ENCODE assay signal across 8 mouse cellular contexts in genomic region chr5:137531414-137532130, GRCm38 (mm10). TPM values are rescaled to one million over a fixed set of nuclear protein-coding genes. Genes with fewer than 3 reads are reported as not detected.
DNase-seq lines count a peak whose midpoint lies in the region; ATAC-seq and TF ChIP-seq lines count a peak whose summit lies in the region.

No protein-coding gene starts in this region.

- H3K27ac ChIP-seq in kidney, embryonic 15.5 days = peak overlapping the region; percentile 96
- peak overlapping the region; percentile 94 for H3K27ac ChIP-seq in lung, embryonic 15.5 days

- no peak for TF ChIP-seq CTCF in E14TG2a.4 (conservative IDR thresholded peaks at IDR 0.05; ENCODE audit: low read length)

- ATAC-seq in kidney, embryonic 15.5 days (replicated peaks; ENCODE audit: low FRiP score) = peak; percentile 11
- ATAC-seq in lung, embryonic 15.5 days (ENCODE audit: borderline replicate concordance, extremely low read depth, low FRiP score, low TSS enrichment) = 0 out of 2 replicates have a peak, but pooled peaks have one; percentile 5
- no peak for ATAC-seq in monocyte, adult 5-6 weeks (replicated peaks; ENCODE audit: insufficient number of reproducible peaks, low FRiP score, low TSS enrichment, poor library complexity, severe bottlenecking)

- H3K4me1 ChIP-seq in E14TG2a.4 (replicated peaks; ENCODE audit: low read depth, low read length) = peaks cover 57% of the 10 kb centered on the region
- H3K4me1 ChIP-seq in kidney, embryonic 15.5 days = peaks cover 33% of the 10 kb centered on the region
- H3K4me1 ChIP-seq in lung, embryonic 15.5 days = peaks cover 17% of the 10 kb centered on the region; the same call in 1 of the 2 replicates

- peak overlapping the region; percentile 87 for H3K9ac ChIP-seq in kidney, embryonic 15.5 days
- peak overlapping the region; percentile 84 for H3K9ac ChIP-seq in lung, embryonic 15.5 days

- peak overlapping the region; percentile 94 for H3K4me2 ChIP-seq in kidney, embryonic 15.5 days
- H3K4me2 ChIP-seq in lung, embryonic 15.5 days = peak overlapping the region; percentile 96

- WGBS in kidney, embryonic 15.5 days = under 1% methylated on average over 48 of the region's 51 CpGs
- WGBS in lung, embryonic 15.5 days = under 1% methylated on average over 51 of the region's 51 CpGs

- no peaks in the 10 kb centered on the region for H3K9me3 ChIP-seq in E14TG2a.4 (ENCODE audit: low read length)
- H3K9me3 ChIP-seq in kidney, embryonic 15.5 days (replicated peaks) = no peaks in the 10 kb centered on the region
- no peaks in the 10 kb centered on the region for H3K9me3 ChIP-seq in lung, embryonic 15.5 days

- peak; percentile 56 for DNase-seq in 3T3-L1 (ENCODE audit: low read depth, low spot score)
- peak; percentile 85 to 87 for DNase-seq in cerebellum, postnatal 10 days
- peak; percentile 70 to 80 for DNase-seq in heart, adult 18-20 months
- peak; percentile 91 for DNase-seq in retina, postnatal 7 days (ENCODE audit: low read depth, low spot score)

- peaks cover 39% of the 10 kb centered on the region for H3K36me3 ChIP-seq in E14TG2a.4 (ENCODE audit: insufficient read depth, low read length)
- H3K36me3 ChIP-seq in kidney, embryonic 15.5 days = peaks cover 38% of the 10 kb centered on the region
- H3K36me3 ChIP-seq in lung, embryonic 15.5 days = peaks cover 35% of the 10 kb centered on the region

- H3K27me3 ChIP-seq in E14TG2a.4 (ENCODE audit: insufficient read depth, low read length) = peaks cover 12% of the 10 kb centered on the region
- H3K27me3 ChIP-seq in kidney, embryonic 15.5 days = no peaks in the 10 kb centered on the region
- no peaks in the 10 kb centered on the region for H3K27me3 ChIP-seq in lung, embryonic 15.5 days

- H3K4me3 ChIP-seq in E14TG2a.4 (replicated peaks; ENCODE audit: low read length) = peak overlapping the region; percentile 89
- peak overlapping the region; percentile 87 for H3K4me3 ChIP-seq in kidney, embryonic 15.5 days (replicated peaks)
- H3K4me3 ChIP-seq in lung, embryonic 15.5 days = peak overlapping the region; percentile 87

RNA-seq across cellular contexts. Expression of gene Epo, which starts 1.5 kb away (rescaled TPM):
- not detected for total RNA-seq in heart, adult 18-20 months (2021)
- 0.45 TPM in 1 of 2 replicates, not detected in the other for polyA plus RNA-seq in kidney, embryonic 15.5 days (2015; fragmentation: Nextera tagmentation; extraction: Ambion mirVana)
- polyA plus RNA-seq in lung, embryonic 15.5 days (2015; fragmentation: Nextera tagmentation; extraction: Ambion mirVana) = 0.55 and 0.66 TPM in 2 replicates
- total RNA-seq in monocyte, adult 5-6 weeks (2017) = not detected in 3 replicates

RNA-seq across cellular contexts. Expression of gene Gnb2, which starts 1.7 kb away (rescaled TPM):
- total RNA-seq in heart, adult 18-20 months (2021) = 100 to 1,000 TPM; 233 to 247 TPM
- 337 and 348 TPM in 2 replicates for polyA plus RNA-seq in kidney, embryonic 15.5 days (2015; fragmentation: Nextera tagmentation; extraction: Ambion mirVana)
- polyA plus RNA-seq in lung, embryonic 15.5 days (2015; fragmentation: Nextera tagmentation; extraction: Ambion mirVana) = 414 and 437 TPM in 2 replicates
- total RNA-seq in monocyte, adult 5-6 weeks (2017) = 361 to 408 TPM (median 386 TPM) in 3 replicates

RNA-seq across cellular contexts. Expression of gene Gigyf1, which starts 13.2 kb away (rescaled TPM):
- 10 to 100 TPM; 31.2 to 32.5 TPM for total RNA-seq in heart, adult 18-20 months (2021)
- 13.2 and 14.7 TPM in 2 replicates for polyA plus RNA-seq in kidney, embryonic 15.5 days (2015; fragmentation: Nextera tagmentation; extraction: Ambion mirVana)
- 11.8 and 12.1 TPM in 2 replicates for polyA plus RNA-seq in lung, embryonic 15.5 days (2015; fragmentation: Nextera tagmentation; extraction: Ambion mirVana)
- total RNA-seq in monocyte, adult 5-6 weeks (2017) = 11.9 to 24.2 TPM (median 12.0 TPM) in 3 replicates

RNA-seq across cellular contexts. Expression of gene Actl6b, which starts 21.7 kb away (rescaled TPM):
- total RNA-seq in heart, adult 18-20 months (2021) = not detected
- polyA plus RNA-seq in kidney, embryonic 15.5 days (2015; fragmentation: Nextera tagmentation; extraction: Ambion mirVana) = 0.40 and 1.8 TPM in 2 replicates
- 0.24 and 0.71 TPM in 2 replicates for polyA plus RNA-seq in lung, embryonic 15.5 days (2015; fragmentation: Nextera tagmentation; extraction: Ambion mirVana)
- not detected in 3 replicates for total RNA-seq in monocyte, adult 5-6 weeks (2017)

RNA-seq across cellular contexts. Expression of gene Pop7, which starts 29.3 kb away (rescaled TPM):
- 10 to 100 TPM; 13.9 to 15.0 TPM for total RNA-seq in heart, adult 18-20 months (2021)
- 55.9 and 57.7 TPM in 2 replicates for polyA plus RNA-seq in kidney, embryonic 15.5 days (2015; fragmentation: Nextera tagmentation; extraction: Ambion mirVana)
- 54.1 and 58.4 TPM in 2 replicates for polyA plus RNA-seq in lung, embryonic 15.5 days (2015; fragmentation: Nextera tagmentation; extraction: Ambion mirVana)
- 9.7 to 27.5 TPM (median 20.4 TPM) in 3 replicates for total RNA-seq in monocyte, adult 5-6 weeks (2017)
